Mouse (Mus musculus): ENCODE results near the gene Hba-x.
"Not testable (repeated sequence)": the region's sequence is repeated elsewhere in the genome, so short reads cannot be mapped to it uniquely, and the experiment has no call there.

Hba-x gene

GRCm38 (mm10) chr11:32250880-32251763 lies 25.1 kb upstream of the Hba-x start:
- DNase-seq (ENCODE audit: low spot score in 2 of 2) = no peak

GRCm38 (mm10) chr11:32253121-32253520 lies 23.1 kb upstream of the Hba-x start:
- DNase-seq (ENCODE audit: low spot score in 2 of 2) = no peak

GRCm38 (mm10) chr11:32256146-32256545 lies 20.1 kb upstream of the Hba-x start:
- DNase-seq (ENCODE audit: low spot score in 2 of 2) = no peak

- no peak for DNase-seq (ENCODE audit: low spot score in 2 of 2)
Measured at GRCm38 (mm10) chr11:32256566-32256965, 19.6 kb upstream of the Hba-x start.

- DNase-seq (ENCODE audit: low spot score in 2 of 2) = no peak
Measured at GRCm38 (mm10) chr11:32262674-32263415, 13.4 kb upstream of the Hba-x start.

- no peak for DNase-seq (ENCODE audit: low spot score in 2 of 2)
Measured at GRCm38 (mm10) chr11:32265117-32265738, 11.0 kb upstream of the Hba-x start.

- DNase-seq (ENCODE audit: low spot score in 2 of 2) = no peak
Measured at GRCm38 (mm10) chr11:32266194-32266593, 10.0 kb upstream of the Hba-x start.

- no peak for DNase-seq (ENCODE audit: low spot score in 2 of 2)
Measured at GRCm38 (mm10) chr11:32266776-32267175, 9.4 kb upstream of the Hba-x start.

GRCm38 (mm10) chr11:32267188-32267884 lies 8.9 kb upstream of the Hba-x start, which contains the start of gene Nprl3:
TSS of gene Nprl3 (minus strand) at chr11:32267707.
- peak; percentile 91 to 96 for DNase-seq (ENCODE audit: low spot score in 2 of 2)

- no peak for DNase-seq (ENCODE audit: low spot score in 2 of 2)
Measured at GRCm38 (mm10) chr11:32267964-32268363, 8.2 kb upstream of the Hba-x start.

GRCm38 (mm10) chr11:32268952-32269351 lies 7.2 kb upstream of the Hba-x start:
- no peak for DNase-seq (ENCODE audit: low spot score in 2 of 2)

- no peak for DNase-seq (ENCODE audit: low spot score in 2 of 2)
Measured at GRCm38 (mm10) chr11:32271178-32271577, 5.0 kb upstream of the Hba-x start.

GRCm38 (mm10) chr11:32277736-32278457 lies 1.7 kb downstream of the Hba-x start:
- no peak for DNase-seq (ENCODE audit: low spot score in 2 of 2)

GRCm38 (mm10) chr11:32278458-32278957 lies 2.3 kb downstream of the Hba-x start:
- DNase-seq (ENCODE audit: low spot score in 2 of 2) = no peak

GRCm38 (mm10) chr11:32280646-32281045 lies 4.4 kb downstream of the Hba-x start:
- no peak for DNase-seq (ENCODE audit: low spot score in 2 of 2)

- DNase-seq (ENCODE audit: low spot score in 2 of 2) = no peak
Measured at GRCm38 (mm10) chr11:32281416-32282144, 5.4 kb downstream of the Hba-x start.

GRCm38 (mm10) chr11:32283091-32283777 lies 7.0 kb downstream of the Hba-x start, which contains the start of gene Hba-a1:
TSS of gene Hba-a1 (plus strand) at chr11:32283511.
- DNase-seq (ENCODE audit: low spot score in 2 of 2) = not testable (repeated sequence)

GRCm38 (mm10) chr11:32284582-32284981 lies 8.4 kb downstream of the Hba-x start:
- not testable (repeated sequence) for DNase-seq (ENCODE audit: low spot score in 2 of 2)

GRCm38 (mm10) chr11:32285031-32285775 lies 9.0 kb downstream of the Hba-x start:
- DNase-seq (ENCODE audit: low spot score in 2 of 2) = no peak

All from frontal cortex, postnatal 10 days (tissue).